Mouse (Mus musculus): ENCODE results near the gene Col25a1.
A peak's percentile ranks its signal among the peaks of the same experiment; 100 is the strongest.

The Col25a1 gene

GRCm38 (mm10) chr3:130329833-130330555 is 198.7 kb downstream of the Col25a1 start:
- no peak for DNase-seq

GRCm38 (mm10) chr3:130330556-130330950 is 199.3 kb downstream of the Col25a1 start:
- DNase-seq, result no peak

- DNase-seq, result no peak
Measured at GRCm38 (mm10) chr3:130332347-130332913, 201.1 kb downstream of the Col25a1 start.

- DNase-seq, result peak; percentile 34
Measured at GRCm38 (mm10) chr3:130337857-130338256, 206.6 kb downstream of the Col25a1 start.

GRCm38 (mm10) chr3:130338371-130338770 is 207.1 kb downstream of the Col25a1 start:
- no peak for DNase-seq

- DNase-seq, result no peak
Measured at GRCm38 (mm10) chr3:130350161-130350560, 218.9 kb downstream of the Col25a1 start.

- DNase-seq, result no peak
Measured at GRCm38 (mm10) chr3:130354399-130355039, 223.2 kb downstream of the Col25a1 start.

GRCm38 (mm10) chr3:130356575-130357173 is 225.4 kb downstream of the Col25a1 start:
- no peak for DNase-seq

GRCm38 (mm10) chr3:130360813-130361212 is 229.5 kb downstream of the Col25a1 start:
- DNase-seq, result no peak

- DNase-seq, result no peak
Measured at GRCm38 (mm10) chr3:130361922-130362321, 230.6 kb downstream of the Col25a1 start.

GRCm38 (mm10) chr3:130362797-130363367 is 231.6 kb downstream of the Col25a1 start:
- DNase-seq, result no peak

GRCm38 (mm10) chr3:130366917-130367610 is 235.8 kb downstream of the Col25a1 start:
- peak; percentile 38 for DNase-seq

- no peak for DNase-seq
Measured at GRCm38 (mm10) chr3:130368352-130368751, 237.1 kb downstream of the Col25a1 start.

- DNase-seq, result no peak
Measured at GRCm38 (mm10) chr3:130369113-130369512, 237.8 kb downstream of the Col25a1 start.

- DNase-seq, result no peak
Measured at GRCm38 (mm10) chr3:130370167-130370566, 238.9 kb downstream of the Col25a1 start.

GRCm38 (mm10) chr3:130373145-130373544 is 241.8 kb downstream of the Col25a1 start:
- no peak for DNase-seq

GRCm38 (mm10) chr3:130374620-130375341 is 243.5 kb downstream of the Col25a1 start:
- no peak for DNase-seq

GRCm38 (mm10) chr3:130377786-130378185 is 246.5 kb downstream of the Col25a1 start:
- no peak for DNase-seq

GRCm38 (mm10) chr3:130378626-130379025 is 247.3 kb downstream of the Col25a1 start:
- DNase-seq, result no peak

GRCm38 (mm10) chr3:130380299-130380845 is 249.1 kb downstream of the Col25a1 start:
- DNase-seq, result no peak

- DNase-seq, result no peak
Measured at GRCm38 (mm10) chr3:130381691-130382090, 250.4 kb downstream of the Col25a1 start.

- no peak for DNase-seq
Measured at GRCm38 (mm10) chr3:130385856-130386255, 254.6 kb downstream of the Col25a1 start.

Measured in lung, postnatal 36 days (tissue).